Mouse (Mus musculus) midbrain, postnatal 0 days (tissue): ENCODE measurements at regions not wholly inside any gene's neighbourhood (a gene's known extent, or its start where the extent isn't known, plus 50 kb on each side); places are given as distances from the start of the nearest gene placed in this dataset.

Source experiments
- ATAC-seq: fragments of 200-750 bp; cut with Nextera tagmentation; 2 replicates; pipeline ENCODE4 v1.8.0; 2017; ENCODE audit warnings: moderate number of reproducible peaks, mild to moderate bottlenecking, moderate TSS enrichment, moderate library complexity; ENCODE audit not compliant: low FRiP score
- DNase-seq: peaks from one replicate; pipeline ENCODE4 v3.0.0-alpha.2; 2015; ENCODE audit warnings: low spot score
- H3K27ac ChIP-seq: fragments of 300-500 bp; sonication (generic); 2 replicates; pipeline ENCODE4 v1.5.1; 2014; ENCODE audit warnings: low read depth, mild to moderate bottlenecking, low read length, mixed read lengths
- H3K27me3 ChIP-seq: fragments of 300-500 bp; sonication (generic); 2 replicates; pipeline ENCODE4 v1.6.1; 2014; ENCODE audit warnings: low read length, control low read depth, mixed read lengths; ENCODE audit not compliant: insufficient read depth
- H3K36me3 ChIP-seq: fragments of 300-500 bp; sonication (generic); 2 replicates; pipeline ENCODE4 v1.6.1; 2014; ENCODE audit warnings: low read length, control low read depth, mixed read lengths; ENCODE audit not compliant: insufficient read depth
- H3K4me1 ChIP-seq: fragments of 300-500 bp; sonication (generic); 2 replicates; pipeline ENCODE4 v1.6.1; 2014; ENCODE audit warnings: mild to moderate bottlenecking, control low read depth, antibody characterized with exemption, low read length, mixed read lengths; ENCODE audit not compliant: insufficient read depth
- H3K4me2 ChIP-seq: fragments of 300-500 bp; sonication (generic); 2 replicates; pipeline ENCODE4 v1.6.1; 2014; ENCODE audit warnings: low read depth, mild to moderate bottlenecking, low read length, mixed read lengths; ENCODE audit not compliant: poor library complexity, severe bottlenecking
- H3K4me3 ChIP-seq: fragments of 300-500 bp; sonication (generic); 2 replicates; pipeline ENCODE4 v1.5.1; 2014; ENCODE audit warnings: low read depth, mild to moderate bottlenecking, low read length, moderate library complexity
- H3K9ac ChIP-seq: fragments of 300-500 bp; sonication (generic); replicated peaks from 2 replicates; pipeline ENCODE4 v1.6.1; 2014; ENCODE audit warnings: mild to moderate bottlenecking, low read length, moderate library complexity, mixed read lengths; ENCODE audit not compliant: poor library complexity, severe bottlenecking
- H3K9me3 ChIP-seq: fragments of 300-500 bp; sonication (generic); 2 replicates; pipeline ENCODE4 v1.6.1; 2016; ENCODE audit warnings: low read length, control low read depth
- CTCF ChIP-seq: IDR thresholded peaks from 2 replicates; pipeline ENCODE4 v1.5.1; 2016; ENCODE audit warnings: antibody characterized with exemption, mild to moderate bottlenecking
- WGBS: fragments of 180-500 bp; shearing (Covaris S2); extraction: QIAGEN DNeasy Blood & Tissue Kit; methylation state at CpG from one replicate; pipeline ENCODE4 v1.1.7; 2014; 5-methylcytosine and 5-hydroxymethylcytosine counted together

- Histone ChIP-seq H3K4me1 (no peaks in the 10 kb centered on the region), H3K9me3 (no peaks in the 10 kb centered on the region), H3K27me3 (no peaks in the 10 kb centered on the region), H3K9ac (no peak overlapping the region), H3K4me3 (no peak overlapping the region), H3K4me2 (no peak overlapping the region), H3K36me3 (no peaks in the 10 kb centered on the region), H3K27ac (no peak overlapping the region)
- WGBS, result 66% methylated on average over 3 of the region's 3 CpGs
- ATAC-seq (no peak), DNase-seq (peak; percentile 41)
- TF ChIP-seq CTCF, result peak; percentile 61
These were observed 201.0 kb upstream of the Klf12 start for GRCm38 (mm10) chr14:100485489-100485888.

- Histone ChIP-seq H3K27ac (no peak overlapping the region), H3K9me3 (no peaks in the 10 kb centered on the region), H3K27me3 (no peaks in the 10 kb centered on the region), H3K4me1 (no peaks in the 10 kb centered on the region), H3K36me3 (no peaks in the 10 kb centered on the region), H3K4me2 (no peak overlapping the region), H3K4me3 (no peak overlapping the region), H3K9ac (no peak overlapping the region)
- ATAC-seq (no peak), DNase-seq (no peak)
- 78% methylated on average over 5 of the region's 5 CpGs for WGBS
- TF ChIP-seq CTCF, result no peak
These were observed 199.6 kb upstream of the Klf12 start for GRCm38 (mm10) chr14:100484101-100484500.

GRCm38 (mm10) chr14:100477595-100478380 is 193.3 kb upstream of the Klf12 start:
- peak; percentile 94 for ATAC-seq
- 8% methylated on average over 22 of the region's 22 CpGs for WGBS

GRCm38 (mm10) chr14:100468311-100468710 is 183.8 kb upstream of the Klf12 start:
- no peak for DNase-seq
- TF ChIP-seq CTCF, result no peak
- H3K4me1 ChIP-seq, result no peaks in the 10 kb centered on the region
- H3K9ac ChIP-seq, result no peak overlapping the region
- H3K4me3 ChIP-seq, result no peak overlapping the region
- H3K27ac ChIP-seq, result no peak overlapping the region
- ATAC-seq, result no peak
- no peaks in the 10 kb centered on the region for H3K36me3 ChIP-seq
- no peaks in the 10 kb centered on the region for H3K9me3 ChIP-seq
- WGBS, result 93% methylated on average over 3 of the region's 3 CpGs
- no peaks in the 10 kb centered on the region for H3K27me3 ChIP-seq
- no peak overlapping the region for H3K4me2 ChIP-seq

More at GRCm38 (mm10) chr14:100477595-100478380, 193.3 kb upstream of the Klf12 start:
- Histone ChIP-seq H3K9ac (peak overlapping the region; percentile 48), H3K36me3 (no peaks in the 10 kb centered on the region), H3K4me3 (peak overlapping the region; percentile 39), H3K27ac (peak overlapping the region; percentile 67), H3K27me3 (no peaks in the 10 kb centered on the region), H3K9me3 (no peaks in the 10 kb centered on the region), H3K4me1 (peaks cover 5% of the 10 kb centered on the region; the same call in 1 of the 2 replicates), H3K4me2 (peak overlapping the region; percentile 70)
- peak; percentile 51 for TF ChIP-seq CTCF
- DNase-seq, result peak; percentile 79

- Histone ChIP-seq H3K9me3 (no peaks in the 10 kb centered on the region), H3K27ac (no peak overlapping the region), H3K4me1 (peaks cover 24% of the 10 kb centered on the region), H3K36me3 (no peaks in the 10 kb centered on the region), H3K4me2 (no peak overlapping the region), H3K27me3 (no peaks in the 10 kb centered on the region), H3K9ac (no peak overlapping the region), H3K4me3 (no peak overlapping the region)
- DNase-seq (no peak), ATAC-seq (no peak)
- TF ChIP-seq CTCF, result no peak
- WGBS, result 83% methylated on average over 6 of the region's 6 CpGs
These were observed 177.8 kb upstream of the Klf12 start for GRCm38 (mm10) chr14:100462321-100462720.

- peak; percentile 1; the same call in 1 of the 2 replicates for TF ChIP-seq CTCF
- 17% methylated on average over 12 of the region's 12 CpGs for WGBS
- ATAC-seq, result peak; percentile 95
These were observed 176.9 kb upstream of the Klf12 start for GRCm38 (mm10) chr14:100461141-100462043.

More at GRCm38 (mm10) chr14:100461141-100462043, 176.9 kb upstream of the Klf12 start:
- no peak overlapping the region for H3K4me3 ChIP-seq
- H3K4me2 ChIP-seq, result peak overlapping the region; percentile 34
- peak overlapping the region; percentile 76 for H3K27ac ChIP-seq
- no peaks in the 10 kb centered on the region for H3K9me3 ChIP-seq
- peak; percentile 95 for DNase-seq
- H3K4me1 ChIP-seq, result peaks cover 24% of the 10 kb centered on the region
- H3K27me3 ChIP-seq, result no peaks in the 10 kb centered on the region
- H3K9ac ChIP-seq, result no peak overlapping the region; the same call in 1 of the 2 replicates
- no peaks in the 10 kb centered on the region for H3K36me3 ChIP-seq
